Mouse (Mus musculus) embryonic fibroblast, embryonic 13.5 days (primary cell): ENCODE measurements around the gene Kynu.

Source experiments
- CTCF ChIP-seq: IDR thresholded peaks from 2 replicates; pipeline ENCODE4 v1.5.1; 2011; ENCODE audit warnings: mild to moderate bottlenecking, control low read depth, low read length, moderate library complexity, borderline replicate concordance; ENCODE audit not compliant: insufficient read depth
- POLR2A ChIP-seq: IDR thresholded peaks from 2 replicates; pipeline ENCODE4 v1.6.1; 2011; ENCODE audit warnings: low read depth, mild to moderate bottlenecking, control low read depth, low read length, moderate library complexity

DNA sequence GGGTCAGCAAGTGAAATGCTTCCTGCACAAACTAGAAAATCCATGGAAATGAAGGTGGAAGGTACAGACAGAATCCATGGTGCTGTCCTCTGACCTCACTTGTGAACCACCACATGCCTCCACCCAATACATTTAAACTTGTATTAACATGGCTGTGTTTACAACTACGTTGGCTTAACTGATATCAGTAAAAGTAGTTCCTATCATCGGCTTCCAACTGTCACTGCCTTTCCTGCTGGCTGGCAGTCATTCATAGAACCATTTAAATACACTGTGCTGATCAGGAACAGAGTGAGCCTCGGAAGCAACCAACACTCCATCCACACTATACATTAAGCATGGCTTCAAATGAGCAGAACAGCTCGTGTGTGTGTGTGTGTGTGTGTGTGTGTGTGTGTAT lies 120.1 kb downstream of the Kynu start:
- TF ChIP-seq CTCF: no peak
- TF ChIP-seq POLR2A: no peak
